29 mouse cellular contexts compared by ENCODE assay signal in genomic region chr7:100997951-100998577, GRCm38 (mm10). TPM values are rescaled to one million over a fixed set of nuclear protein-coding genes. Genes with fewer than 3 reads are reported as not detected.
DNase-seq lines count a peak whose midpoint lies in the region; ATAC-seq and TF ChIP-seq lines count a peak whose summit lies in the region.
"Had no signal": no experiment of that assay in that cellular context is flagged by ENCODE, and none has a peak within 500 bp of the region (broad histone marks: within the 10 kb centered on the region; RNA-seq: fewer than 3 reads in every experiment).

No protein-coding gene starts in this region.

- 90% methylated on average over 31 of the region's 31 CpGs for WGBS in midbrain, postnatal 0 days
- 82% methylated on average over 31 of the region's 31 CpGs for WGBS in midbrain, embryonic 13.5 days

- H3K4me2 ChIP-seq in midbrain, postnatal 0 days (ENCODE audit: low read depth, low read length, poor library complexity, severe bottlenecking): no peak overlapping the region
- no peak overlapping the region for H3K4me2 ChIP-seq in midbrain, embryonic 13.5 days (replicated peaks)
- H3K4me2 ChIP-seq: limb, embryonic 15.5 days; liver, embryonic 13.5 days; lung, embryonic 14.5 days had no signal

- ATAC-seq in cerebellum, adult (ENCODE audit: insufficient number of reproducible peaks, low FRiP score, low TSS enrichment): no peak
- ATAC-seq in midbrain, postnatal 0 days (ENCODE audit: low FRiP score): no peak
- no peak for ATAC-seq in midbrain, embryonic 13.5 days
- ATAC-seq in inflammation-experienced regulatory T-cells, adult 6 months: no peak
- ATAC-seq: forebrain, embryonic 16.5 days; hindbrain, embryonic 16.5 days; intestine, embryonic 16.5 days had no signal

- H3K36me3 ChIP-seq in midbrain, postnatal 0 days (ENCODE audit: insufficient read depth, low read length): no peaks in the 10 kb centered on the region
- no peaks in the 10 kb centered on the region for H3K36me3 ChIP-seq in midbrain, embryonic 13.5 days
- H3K36me3 ChIP-seq: G1E; hindbrain, embryonic 10.5 days; limb, embryonic 10.5 days; limb, embryonic 15.5 days; liver, embryonic 13.5 days had no signal

- H3K4me3 ChIP-seq in midbrain, postnatal 0 days (ENCODE audit: low read depth, low read length): no peak overlapping the region
- H3K4me3 ChIP-seq in midbrain, embryonic 13.5 days (replicated peaks): no peak overlapping the region
- H3K4me3 ChIP-seq: erythroblast, embryonic 14.5 days; hindbrain, embryonic 10.5 days; limb, embryonic 10.5 days; limb, embryonic 15.5 days; liver, embryonic 13.5 days had no signal

- TF ChIP-seq CTCF in midbrain, postnatal 0 days (IDR thresholded peaks at IDR 0.05): no peak

- no peaks in the 10 kb centered on the region for H3K9me3 ChIP-seq in midbrain, postnatal 0 days (ENCODE audit: low read length)
- H3K9me3 ChIP-seq in midbrain, embryonic 13.5 days: no peaks in the 10 kb centered on the region
- H3K9me3 ChIP-seq: G1E; hindbrain, embryonic 10.5 days; limb, embryonic 10.5 days; limb, embryonic 15.5 days; liver, embryonic 13.5 days had no signal

- DNase-seq in cerebellum, postnatal 10 days: peak; percentile 81 to 84
- DNase-seq in heart, adult 11 months: peak; percentile 91
- no peak for DNase-seq in heart, adult 8-10 months (ENCODE audit: low spot score)
- peak; percentile 23 for DNase-seq in midbrain, postnatal 0 days (ENCODE audit: low spot score)
- DNase-seq in cerebellum, postnatal 36 days: peak; percentile 22 to 29
- DNase-seq: adrenal gland, postnatal 36 days; gastrocnemius, postnatal 14 days; heart, adult 18-20 months; heart, postnatal 14 days; kidney, adult 8-10 months; kidney, postnatal 4 days; liver, embryonic 13.5 days; lung, embryonic 14.5 days; lung, postnatal 14 days; thymus, adult 2 months; thymus, postnatal 36 days had no signal

- H3K27me3 ChIP-seq in midbrain, postnatal 0 days (ENCODE audit: insufficient read depth, low read length): no peaks in the 10 kb centered on the region
- no peaks in the 10 kb centered on the region for H3K27me3 ChIP-seq in midbrain, embryonic 13.5 days
- H3K27me3 ChIP-seq: limb, embryonic 15.5 days; liver, embryonic 13.5 days had no signal

- H3K27ac ChIP-seq in midbrain, postnatal 0 days (ENCODE audit: low read depth, low read length): no peak overlapping the region
- no peak overlapping the region for H3K27ac ChIP-seq in midbrain, embryonic 13.5 days
- H3K27ac ChIP-seq: hindbrain, embryonic 10.5 days; kidney, postnatal 0 days; limb, embryonic 10.5 days; limb, embryonic 15.5 days; liver, embryonic 13.5 days had no signal

- no peak overlapping the region for H3K9ac ChIP-seq in midbrain, postnatal 0 days (replicated peaks; ENCODE audit: low read length, poor library complexity, severe bottlenecking)
- H3K9ac ChIP-seq in midbrain, embryonic 13.5 days (replicated peaks): no peak overlapping the region
- H3K9ac ChIP-seq: limb, embryonic 15.5 days; lung, embryonic 14.5 days had no signal

- no peaks in the 10 kb centered on the region for H3K4me1 ChIP-seq in midbrain, postnatal 0 days (ENCODE audit: insufficient read depth, low read length)
- H3K4me1 ChIP-seq in midbrain, embryonic 13.5 days (replicated peaks): no peaks in the 10 kb centered on the region

RNA-seq across cellular contexts. Expression of gene P2ry2, which starts 14.6 kb away (rescaled TPM):
- 10 to 100 TPM; 24.6 to 27.7 (median 27.2) TPM for total RNA-seq in heart, adult 8-10 months (2022)
- 0.44 and 0.85 TPM in 2 replicates for total RNA-seq in midbrain, postnatal 0 days (2014; rRNA removed)
- polyA plus RNA-seq in midbrain, postnatal 0 days (2015; fragmentation: Nextera tagmentation; extraction: Ambion mirVana): 0.16 and 0.28 TPM in 2 replicates
- polyA plus RNA-seq in midbrain, embryonic 13.5 days (2015; fragmentation: Nextera tagmentation; extraction: Ambion mirVana): 0.11 and 0.14 TPM in 2 replicates
- not detected for polyA plus RNA-seq in inflammation-experienced regulatory T-cells, adult 6 months (2017; shearing (Covaris generic))
- polyA plus RNA-seq: forebrain, embryonic 16.5 days; G1E; neural tube, embryonic 14.5 days had no signal

RNA-seq across cellular contexts. Expression of gene P2ry6, which starts 23.6 kb away (rescaled TPM):
- 1 to 10 TPM; 2.7 to 4.0 (median 3.3) TPM for total RNA-seq in heart, adult 8-10 months (2022)
- 2.0 and 4.3 TPM in 2 replicates for total RNA-seq in midbrain, postnatal 0 days (2014; rRNA removed)
- 2.7 and 3.3 TPM in 2 replicates for polyA plus RNA-seq in midbrain, postnatal 0 days (2015; fragmentation: Nextera tagmentation; extraction: Ambion mirVana)
- polyA plus RNA-seq in midbrain, embryonic 13.5 days (2015; fragmentation: Nextera tagmentation; extraction: Ambion mirVana): 1.9 and 2.7 TPM in 2 replicates
- under 1 TPM in 1 of 3 experiments, not detected in 2; 0.60 TPM for polyA plus RNA-seq in inflammation-experienced regulatory T-cells, adult 6 months (2017; shearing (Covaris generic))
